Mouse (Mus musculus) gastrocnemius, postnatal 14 days (tissue): ENCODE data around the gene Wdr70. TPM values are rescaled to one million over a fixed set of nuclear protein-coding genes. Genes with fewer than 3 reads are reported as not detected.
A peak's percentile ranks its signal among the peaks of the same experiment; 100 is the strongest.

Source experiments
- DNase-seq: peaks from one replicate; pipeline ENCODE4 v3.0.0; 2021; ENCODE audit warnings: mixed read lengths
- intact Hi-C: fragments of 180-260 bp; cut with DNase I; formaldehyde crosslinking; loops from one replicate; pipeline ENCODE4 v1.15.1; 2025; ENCODE audit warnings: low total_unique reads
- total RNA-seq, 2 experiments: library from RNA; stranded (reverse); gene quantifications; 2 replicates each; pipeline ENCODE4 v1.2.3; 2021

Gene Wdr70
- total RNA-seq, 2 experiments from 2014 or later, result 24.5 to 25.7 TPM

- intact Hi-C loops, result no loop called here
- DNase-seq, result no peak
Observed at GRCm38 (mm10) chr15:8038457-8038856, 60.6 kb downstream of the Wdr70 start.

DNA sequence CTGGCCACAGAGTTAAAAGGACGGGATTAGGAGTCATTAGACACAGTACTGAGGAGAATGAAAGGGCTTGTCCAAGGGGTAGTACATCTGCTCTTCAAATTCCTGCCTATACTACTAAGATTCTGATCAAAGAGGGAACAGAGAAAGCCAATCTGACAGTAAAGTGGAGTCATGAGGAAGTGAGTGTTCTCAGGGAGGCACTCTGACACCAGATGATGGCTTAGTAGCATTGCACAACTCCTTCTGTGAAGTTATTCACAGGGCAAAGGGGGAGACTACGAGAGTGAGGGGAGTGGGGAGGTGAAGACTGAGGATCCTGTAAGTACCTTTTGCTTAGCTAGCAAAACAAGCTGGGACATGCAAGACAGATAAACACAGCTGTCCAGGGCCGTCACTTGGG lies 61.2 kb downstream of the Wdr70 start:
- intact Hi-C loops, result no loop called here
- DNase-seq, result no peak

- intact Hi-C loops, result no loop called here
- DNase-seq, result no peak
Observed at GRCm38 (mm10) chr15:8031211-8031610, 67.8 kb downstream of the Wdr70 start.

DNA sequence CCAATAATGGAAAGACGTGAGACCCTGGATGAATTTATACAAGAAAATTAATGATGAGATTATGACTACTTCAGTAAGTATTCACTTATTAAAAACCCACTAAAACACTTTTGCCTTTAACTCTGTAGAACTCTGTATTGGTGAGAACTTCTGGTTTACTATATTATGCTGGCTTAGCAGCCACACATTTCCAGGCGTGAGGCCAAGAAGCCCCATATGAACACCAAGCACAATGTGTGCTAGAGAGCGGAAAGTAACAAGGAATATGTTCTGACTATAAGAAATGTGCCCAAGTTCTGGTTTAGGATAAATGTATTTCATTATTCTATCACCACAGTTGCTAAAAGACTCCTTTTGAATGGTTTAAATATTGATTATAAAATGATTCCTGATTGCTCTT lies 68.4 kb downstream of the Wdr70 start:
- intact Hi-C loops, result no loop called here
- DNase-seq, result no peak

GRCm38 (mm10) chr15:8027503-8027902 lies 71.5 kb downstream of the Wdr70 start:
- intact Hi-C loops, result no loop called here
- DNase-seq, result no peak

- intact Hi-C loops, result no loop called here
- DNase-seq, result no peak
Observed at GRCm38 (mm10) chr15:8011418-8011817, 87.6 kb downstream of the Wdr70 start.

GRCm38 (mm10) chr15:8007413-8007812 lies 91.6 kb downstream of the Wdr70 start:
- intact Hi-C loops, result no loop called here
- no peak for DNase-seq

- intact Hi-C loops, result no loop called here
- DNase-seq, result no peak
Observed at GRCm38 (mm10) chr15:8006056-8006455, 93.0 kb downstream of the Wdr70 start.

- intact Hi-C loops, result no loop called here
- peak; percentile 23 for DNase-seq
Observed at GRCm38 (mm10) chr15:8005506-8005905, 93.5 kb downstream of the Wdr70 start.

DNA sequence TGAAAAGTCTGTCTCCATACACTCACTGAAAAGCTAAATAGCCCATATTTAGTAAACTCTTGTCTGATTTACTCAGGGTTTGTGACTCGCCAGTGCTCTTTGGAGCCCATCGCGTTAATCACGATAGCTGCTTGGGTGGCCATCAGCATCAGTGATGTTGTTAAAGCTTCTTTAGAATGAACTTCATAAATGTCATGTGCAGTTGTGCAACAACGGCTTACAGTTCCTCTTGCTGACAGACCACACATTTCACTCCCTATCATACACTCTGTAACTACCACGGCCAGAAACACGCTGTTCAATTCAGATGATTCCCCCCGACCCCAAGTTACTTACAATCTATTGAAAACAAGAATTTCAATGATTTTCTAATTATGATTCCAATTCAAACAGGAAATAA lies 95.2 kb downstream of the Wdr70 start:
- intact Hi-C loops, result no loop called here

DNA sequence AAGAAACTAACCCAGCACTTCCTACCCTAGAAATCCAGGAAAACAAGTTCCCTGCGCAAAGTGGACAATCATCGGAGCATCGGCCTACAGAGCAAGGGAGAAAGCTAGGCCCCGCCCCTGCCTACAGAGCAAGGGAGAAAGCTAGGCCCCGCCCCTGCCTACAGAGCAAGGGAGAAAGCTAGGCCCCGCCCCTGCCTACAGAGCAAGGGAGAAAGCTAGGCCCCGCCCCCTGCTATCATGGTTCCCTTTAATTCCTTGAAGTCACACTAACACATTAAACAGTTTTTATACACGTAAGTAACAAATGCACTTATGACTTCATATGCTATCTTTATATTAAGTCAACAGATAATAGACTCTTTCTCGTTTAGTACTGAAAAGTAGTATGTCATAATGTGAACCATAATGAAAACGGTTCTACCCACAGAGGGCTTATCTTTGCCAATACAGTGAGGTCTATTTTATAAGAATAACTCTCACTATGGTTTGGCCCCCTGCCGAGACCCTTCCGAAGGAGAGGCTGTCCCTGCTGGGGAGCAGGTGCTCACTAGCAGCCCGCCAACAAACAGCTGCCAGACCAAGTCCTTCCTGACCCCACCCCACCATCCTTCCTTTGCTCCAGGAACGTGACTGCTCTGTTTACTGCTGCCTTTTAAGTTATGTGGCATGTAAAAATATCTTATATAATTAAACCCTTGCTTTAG lies 100.0 kb downstream of the Wdr70 start:
- DNase-seq, result peak; percentile 25
- intact Hi-C loops, result no loop called here

More for the DNA sequence above, 95.2 kb downstream of the Wdr70 start:
- DNase-seq, result no peak

- intact Hi-C loops, result no loop called here
Observed at GRCm38 (mm10) chr15:7998095-7998494, 100.9 kb downstream of the Wdr70 start.

GRCm38 (mm10) chr15:7993721-7994120 lies 105.3 kb downstream of the Wdr70 start:
- DNase-seq, result no peak
- intact Hi-C loops, result no loop called here

More at GRCm38 (mm10) chr15:7998095-7998494, 100.9 kb downstream of the Wdr70 start:
- no peak for DNase-seq

- no peak for DNase-seq
- intact Hi-C loops, result no loop called here
Observed at GRCm38 (mm10) chr15:7990101-7990500, 108.9 kb downstream of the Wdr70 start.

- intact Hi-C loops, result no loop called here
- no peak for DNase-seq
Observed at GRCm38 (mm10) chr15:7987374-7987773, 111.6 kb downstream of the Wdr70 start.

DNA sequence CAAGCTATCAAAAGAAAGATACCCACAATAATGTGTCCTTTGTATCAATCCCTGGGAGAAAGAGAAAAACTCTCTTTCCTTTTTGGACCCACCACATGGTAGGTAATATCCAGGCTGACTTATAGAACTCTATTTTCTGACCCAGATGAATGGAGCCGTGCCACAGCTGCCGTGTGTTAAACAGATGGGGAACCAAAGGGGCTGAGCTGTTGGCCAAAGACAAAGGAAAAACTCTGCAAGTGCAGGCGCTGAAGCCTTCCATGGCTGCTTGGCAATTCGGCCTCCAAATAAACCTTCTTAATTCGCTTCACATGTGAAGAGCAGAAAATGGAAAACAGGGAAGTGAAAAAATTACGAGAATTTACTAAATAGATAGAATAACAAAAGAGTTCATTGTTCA lies 112.7 kb downstream of the Wdr70 start:
- DNase-seq, result no peak
- intact Hi-C loops, result no loop called here

- DNase-seq, result no peak
- intact Hi-C loops, result no loop called here
Observed at GRCm38 (mm10) chr15:7978640-7979039, 120.4 kb downstream of the Wdr70 start.

- no peak for DNase-seq
- intact Hi-C loops, result no loop called here
Observed at GRCm38 (mm10) chr15:7976775-7977174, 122.2 kb downstream of the Wdr70 start.

GRCm38 (mm10) chr15:7974368-7974767 lies 124.6 kb downstream of the Wdr70 start:
- intact Hi-C loops, result no loop called here
- no peak for DNase-seq

GRCm38 (mm10) chr15:7972528-7972927 lies 126.5 kb downstream of the Wdr70 start:
- no peak for DNase-seq
- intact Hi-C loops, result no loop called here

GRCm38 (mm10) chr15:7962786-7963185 lies 136.2 kb downstream of the Wdr70 start:
- intact Hi-C loops, result no loop called here
- DNase-seq, result no peak

DNA sequence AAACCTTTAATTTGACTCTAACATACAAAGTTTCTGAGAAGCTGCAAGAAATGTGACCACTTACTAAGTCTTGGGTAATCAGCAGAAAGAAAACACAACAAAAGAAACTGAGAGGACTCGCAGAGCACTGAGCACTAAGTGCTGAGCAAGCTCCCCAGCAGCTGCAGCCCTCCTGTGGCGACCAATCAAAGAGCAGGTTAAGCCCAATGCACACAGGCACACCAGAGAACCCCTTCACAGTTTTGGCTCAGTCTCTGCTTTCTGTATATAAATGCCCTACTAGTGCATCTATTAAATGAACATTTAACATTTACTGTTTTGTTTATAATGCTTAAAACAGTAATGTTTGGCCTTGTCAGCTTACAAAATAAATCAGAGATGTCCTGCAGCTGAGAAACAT lies 137.5 kb downstream of the Wdr70 start:
- DNase-seq, result no peak
- intact Hi-C loops, result no loop called here
